Mouse (Mus musculus): ENCODE data around the gene Slc17a5. TPM values are rescaled to one million over a fixed set of nuclear protein-coding genes. Genes with fewer than 3 reads are reported as not detected.

Gene Slc17a5
- polyA plus RNA-seq (2012; rRNA removed) = 2.5 and 2.7 TPM in 2 replicates

DNA sequence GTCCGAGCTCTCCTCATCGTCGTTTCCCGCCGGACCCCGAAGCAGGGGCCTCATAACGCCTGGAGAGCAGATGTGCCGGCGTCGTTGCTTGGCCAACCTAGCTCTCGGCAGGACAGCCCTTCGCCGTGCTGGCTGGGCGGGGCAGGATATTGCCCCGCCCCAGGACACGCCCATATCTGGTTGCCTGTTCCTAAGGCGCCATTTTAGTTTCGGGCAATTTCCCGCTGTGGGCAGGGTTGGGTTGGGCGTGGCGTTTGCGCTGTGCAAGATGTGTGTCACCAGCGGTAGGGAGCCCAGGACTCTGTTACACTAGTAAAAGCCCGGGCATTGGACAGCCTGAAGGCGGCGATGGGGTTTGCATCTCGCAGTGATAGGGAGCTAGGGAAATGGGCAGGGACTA lies at the start of gene Slc17a5:
Gene Slc17a5 (minus strand): TSS at position 128 of the 400 bp plus-strand sequence.

DNA sequence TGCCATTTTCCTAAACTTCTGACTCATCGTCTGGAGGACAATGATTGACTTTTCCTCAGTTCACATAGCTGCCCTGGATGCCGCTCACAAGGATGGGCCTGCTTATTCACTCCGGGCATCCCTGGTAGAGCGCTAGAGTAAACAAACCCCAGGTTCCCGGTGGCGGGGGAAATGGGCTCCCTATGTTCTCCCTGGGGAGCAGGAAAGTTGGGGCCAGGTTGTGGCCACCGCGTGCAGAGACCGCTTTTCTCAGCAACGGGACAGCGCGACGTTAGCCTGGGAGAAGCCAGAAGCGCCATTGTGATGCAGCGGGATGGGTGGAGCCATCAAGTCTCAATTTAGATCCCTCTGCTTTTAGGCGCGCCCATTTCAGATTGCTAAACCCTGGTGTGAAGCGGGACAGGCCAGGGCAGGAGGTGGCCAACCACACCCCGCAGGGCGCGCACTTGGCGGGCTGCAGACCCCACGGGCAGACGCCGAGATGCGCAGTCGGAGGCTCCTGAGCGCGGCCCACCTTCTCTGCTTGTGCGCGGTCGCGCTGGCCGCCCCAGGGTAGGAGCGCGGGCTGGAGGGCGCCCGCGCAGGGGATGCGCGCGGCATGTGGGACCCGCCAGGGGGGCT lies 27.7 kb upstream of the Slc17a5 start, which contains the start of gene Cd109:
Gene Cd109 (plus strand): TSS at position 146 of the 621 bp plus-strand sequence.

DNA sequence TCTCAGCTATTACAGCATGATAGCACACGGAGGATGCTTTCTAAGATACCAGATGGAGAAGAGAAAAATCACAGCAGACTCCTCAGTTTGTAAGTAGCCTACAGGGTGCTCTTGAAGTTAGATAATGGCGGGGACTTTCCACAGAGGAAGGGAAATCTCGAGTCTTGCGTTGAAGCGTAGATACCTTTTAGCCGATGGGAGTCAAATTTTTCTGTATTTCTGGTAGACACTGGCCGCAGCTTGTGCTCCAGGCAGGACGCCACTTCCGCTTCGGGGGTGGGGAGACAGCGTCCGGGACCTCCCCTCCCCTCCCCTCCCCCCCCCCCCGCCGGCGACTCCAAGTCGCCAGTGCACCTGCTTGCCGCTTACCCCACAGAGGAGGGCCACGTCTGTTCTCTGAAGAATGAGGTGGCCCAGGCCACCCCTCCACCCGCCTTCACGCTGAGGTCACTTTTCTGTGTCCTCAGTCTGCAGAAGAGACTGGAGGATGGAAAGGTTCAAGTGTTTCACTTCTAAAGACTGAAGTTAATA lies 98.9 kb downstream of the Slc17a5 start, which contains the start of gene Eef1a1:
Gene Eef1a1 (minus strand): TSS at position 262 of the 531 bp plus-strand sequence.

Other genes starting within 250 kb of the Slc17a5 start
- 2.8 and 4.3 TPM in 2 replicates for gene Gsta2, start 232.3 kb downstream of the Slc17a5 start, polyA plus RNA-seq (2012; rRNA removed)
- 0.45 TPM in 1 of 2 replicates, not detected in the other for gene Dppa5a, start 219.9 kb downstream of the Slc17a5 start, polyA plus RNA-seq (2012; rRNA removed)
- gene Ooep, start 209.3 kb downstream of the Slc17a5 start, polyA plus RNA-seq (2012; rRNA removed) = 0.05 TPM in 1 of 2 replicates, not detected in the other
- 0.03 TPM in 1 of 2 replicates, not detected in the other for gene Ddx43, start 192.3 kb downstream of the Slc17a5 start, polyA plus RNA-seq (2012; rRNA removed)
- 0.39 and 0.67 TPM in 2 replicates for gene Cgas, start 144.8 kb downstream of the Slc17a5 start, polyA plus RNA-seq (2012; rRNA removed)
- 8.1 and 11.3 TPM in 2 replicates for gene Mto1, start 139.8 kb downstream of the Slc17a5 start, polyA plus RNA-seq (2012; rRNA removed)
- 0.11 TPM in 1 of 2 replicates, not detected in the other for gene Gm17324, start 139.3 kb downstream of the Slc17a5 start, polyA plus RNA-seq (2012; rRNA removed)
- gene Eef1a1, start 98.9 kb downstream of the Slc17a5 start, polyA plus RNA-seq (2012; rRNA removed) = 470 and 480 TPM in 2 replicates
- 1.4 and 1.7 TPM in 2 replicates for gene Cd109, start 27.5 kb upstream of the Slc17a5 start, polyA plus RNA-seq (2012; rRNA removed)

All from stomach, adult 2 months (tissue).